13 mouse cellular contexts compared by ENCODE assay signal in genomic region chr14:103973111-103973510, GRCm38 (mm10).
"Had no signal": no experiment of that assay in that cellular context is flagged by ENCODE, and none has a peak within 500 bp of the region (broad histone marks: within the 10 kb centered on the region; RNA-seq: fewer than 3 reads in every experiment).

No protein-coding gene starts in this region.

- H3K4me1 ChIP-seq: kidney, embryonic 15.5 days; limb, embryonic 15.5 days; liver, embryonic 13.5 days; lung, embryonic 15.5 days; midbrain, embryonic 13.5 days had no signal

- H3K9ac ChIP-seq: kidney, embryonic 15.5 days; limb, embryonic 15.5 days; liver, embryonic 13.5 days; lung, embryonic 15.5 days; midbrain, embryonic 13.5 days had no signal

- H3K27me3 ChIP-seq: kidney, embryonic 15.5 days; limb, embryonic 15.5 days; liver, embryonic 13.5 days; lung, embryonic 15.5 days; midbrain, embryonic 13.5 days had no signal

- H3K36me3 ChIP-seq: kidney, embryonic 15.5 days; limb, embryonic 15.5 days; liver, embryonic 13.5 days; lung, embryonic 15.5 days; midbrain, embryonic 13.5 days had no signal

- DNase-seq: kidney, adult 2 months; kidney, postnatal 25 days; layer of hippocampus, postnatal 36 days; liver, embryonic 13.5 days; right cerebral cortex, postnatal 14 days; thymus, adult 2 months; thymus, postnatal 36 days had no signal

- H3K9me3 ChIP-seq: kidney, embryonic 15.5 days; limb, embryonic 15.5 days; liver, embryonic 13.5 days; lung, embryonic 15.5 days; midbrain, embryonic 13.5 days had no signal

- H3K4me2 ChIP-seq: kidney, embryonic 15.5 days; limb, embryonic 15.5 days; liver, embryonic 13.5 days; lung, embryonic 15.5 days; midbrain, embryonic 13.5 days had no signal

- H3K4me3 ChIP-seq: kidney, embryonic 15.5 days; limb, embryonic 15.5 days; liver, embryonic 13.5 days; lung, embryonic 15.5 days; midbrain, embryonic 13.5 days had no signal

- ATAC-seq: intestine, embryonic 16.5 days; midbrain, embryonic 13.5 days had no signal

- H3K27ac ChIP-seq: kidney, embryonic 15.5 days; limb, embryonic 15.5 days; liver, embryonic 13.5 days; lung, embryonic 15.5 days; midbrain, embryonic 13.5 days; stomach, postnatal 0 days had no signal
